Mouse (Mus musculus): ENCODE measurements around the gene Slc6a4. TPM values are rescaled to one million over a fixed set of nuclear protein-coding genes. Genes with fewer than 3 reads are reported as not detected.

Slc6a4 gene
- total RNA-seq (2014; fragmentation: Nextera tagmentation) (not detected in 2 replicates), total RNA-seq (2017) (not detected in 2 replicates)

- 0 out of 2 replicates have a peak, but pooled peaks have one; percentile 8 for ATAC-seq (replicated peaks; ENCODE audit: poor library complexity, severe bottlenecking)
These were observed at the start of gene Slc6a4 for GRCm38 (mm10) chr11:76997916-76998704. Slc6a4 (plus strand) TSS chr11:76998603.

- no peak for ATAC-seq (replicated peaks; ENCODE audit: poor library complexity, severe bottlenecking)
These were observed 44.9 kb upstream of the Slc6a4 start for GRCm38 (mm10) chr11:76953536-76953935.

DNA sequence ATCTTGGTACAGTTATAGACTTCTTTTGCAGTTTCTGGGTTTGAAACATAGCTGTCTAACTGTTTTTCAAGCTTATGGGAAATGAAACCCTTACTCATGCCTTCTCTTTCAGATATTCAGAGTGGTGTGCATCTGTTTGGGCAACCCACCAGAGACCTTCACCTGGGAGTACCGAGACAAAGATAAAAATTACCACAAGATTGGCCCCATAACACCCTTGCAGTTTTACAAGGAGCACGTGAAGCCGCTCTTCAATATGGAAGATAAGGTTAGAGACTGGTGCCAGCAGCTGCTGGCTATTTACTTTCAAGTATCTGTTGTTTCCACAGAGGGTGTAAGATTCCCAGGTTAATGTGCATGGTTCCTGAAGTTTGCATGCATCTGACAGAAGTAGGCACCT lies 32.7 kb upstream of the Slc6a4 start:
- ATAC-seq (replicated peaks; ENCODE audit: poor library complexity, severe bottlenecking) = no peak

- no peak for ATAC-seq (replicated peaks; ENCODE audit: poor library complexity, severe bottlenecking)
These were observed 28.1 kb upstream of the Slc6a4 start for GRCm38 (mm10) chr11:76970328-76970727.

DNA sequence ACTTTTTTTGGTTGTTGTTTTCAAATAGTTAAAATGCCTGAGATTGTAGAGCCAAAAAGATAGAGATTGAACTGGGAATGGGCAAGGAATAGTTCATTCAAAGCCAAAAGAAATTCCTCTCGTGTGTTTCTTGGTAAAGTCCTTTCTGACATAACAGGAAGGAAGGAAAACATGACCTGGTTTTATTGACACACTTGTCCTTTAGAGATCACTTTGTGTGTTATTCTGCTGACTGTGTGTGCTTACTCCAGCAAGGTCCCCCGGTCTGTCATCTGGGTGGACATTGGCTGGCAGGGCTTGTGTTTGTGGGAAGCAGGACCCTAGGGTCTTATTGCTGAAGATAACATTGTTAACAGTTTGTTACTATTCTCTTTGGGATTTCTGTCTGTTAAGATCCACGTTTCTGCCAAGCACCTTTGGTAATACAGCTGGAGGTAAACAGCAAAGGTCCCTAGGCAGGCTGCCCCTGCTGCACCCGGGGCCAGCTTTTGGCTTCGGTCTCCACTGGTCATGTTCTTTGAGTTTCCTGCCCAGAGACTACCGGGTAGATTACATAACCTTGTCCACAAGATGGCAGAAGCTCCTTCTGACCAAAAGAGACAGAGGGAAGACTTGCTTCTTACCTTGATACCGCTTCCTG lies 23.6 kb upstream of the Slc6a4 start:
- no peak for ATAC-seq (replicated peaks; ENCODE audit: poor library complexity, severe bottlenecking)

- ATAC-seq (replicated peaks; ENCODE audit: poor library complexity, severe bottlenecking) = no peak
These were observed 16.7 kb upstream of the Slc6a4 start for GRCm38 (mm10) chr11:76981570-76982141.

- ATAC-seq (replicated peaks; ENCODE audit: poor library complexity, severe bottlenecking) = no peak
These were observed 16.0 kb upstream of the Slc6a4 start for GRCm38 (mm10) chr11:76982415-76982814.

- no peak for ATAC-seq (replicated peaks; ENCODE audit: poor library complexity, severe bottlenecking)
These were observed 14.8 kb upstream of the Slc6a4 start for GRCm38 (mm10) chr11:76983641-76984040.

GRCm38 (mm10) chr11:76984173-76984572 lies 14.2 kb upstream of the Slc6a4 start:
- no peak for ATAC-seq (replicated peaks; ENCODE audit: poor library complexity, severe bottlenecking)

- peak; percentile 83 for ATAC-seq (replicated peaks; ENCODE audit: poor library complexity, severe bottlenecking)
These were observed 7.6 kb upstream of the Slc6a4 start for GRCm38 (mm10) chr11:76990839-76991238.

DNA sequence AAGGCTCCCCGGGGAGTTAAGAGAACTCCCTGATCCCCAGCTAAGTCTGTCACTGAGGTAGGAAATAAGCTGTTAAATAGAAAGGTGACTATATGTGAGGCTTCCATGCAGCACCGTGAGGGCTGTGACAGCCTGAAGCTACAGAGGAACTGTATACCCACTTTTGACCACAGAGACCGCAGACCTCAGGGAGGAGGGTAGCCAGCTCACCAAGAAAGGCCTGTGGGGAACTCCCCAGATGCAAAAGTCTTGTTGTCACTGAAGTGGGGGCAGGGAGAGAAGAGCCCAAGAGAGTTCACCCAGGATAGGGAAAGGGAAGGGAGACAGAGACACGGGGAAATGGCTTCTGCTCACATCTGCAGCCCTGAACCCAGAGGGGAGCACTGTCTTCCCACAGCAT lies 5.5 kb upstream of the Slc6a4 start:
- peak; percentile 64 for ATAC-seq (replicated peaks; ENCODE audit: poor library complexity, severe bottlenecking)

GRCm38 (mm10) chr11:76995966-76996672 lies 2.3 kb upstream of the Slc6a4 start:
- ATAC-seq (replicated peaks; ENCODE audit: poor library complexity, severe bottlenecking) = peak; percentile 70

GRCm38 (mm10) chr11:76997305-76997704 lies 1.1 kb upstream of the Slc6a4 start:
- peak; percentile 55 for ATAC-seq (replicated peaks; ENCODE audit: poor library complexity, severe bottlenecking)

DNA sequence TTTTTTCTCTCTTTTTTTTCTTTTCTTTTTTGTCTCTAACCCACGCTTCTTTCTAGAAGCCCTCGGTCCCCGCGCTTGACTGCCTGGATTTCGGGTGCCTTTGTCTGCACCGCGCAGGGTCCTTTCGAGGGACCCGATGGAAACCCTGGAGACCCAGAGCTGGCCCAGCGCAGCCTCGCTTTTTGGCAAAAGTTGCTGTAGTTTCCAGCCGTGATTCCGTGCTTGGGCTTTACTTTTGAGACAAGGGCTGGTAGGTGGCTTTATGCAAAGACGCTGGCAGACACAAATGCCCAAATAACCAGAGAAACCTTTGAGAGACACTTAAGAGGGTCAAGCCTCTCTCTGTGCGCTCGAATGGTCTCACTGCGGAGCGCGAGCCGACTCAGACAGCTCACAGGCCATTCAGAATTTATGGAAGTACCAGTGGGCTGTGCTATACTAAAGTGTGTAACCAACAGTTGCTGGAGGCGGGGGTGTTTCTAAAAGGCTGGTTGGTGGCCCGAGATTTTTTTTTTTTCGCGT lies 363 bp downstream of the Slc6a4 start:
- ATAC-seq (replicated peaks; ENCODE audit: poor library complexity, severe bottlenecking) = no peak

- ATAC-seq (replicated peaks; ENCODE audit: poor library complexity, severe bottlenecking) = no peak
These were observed 2.3 kb downstream of the Slc6a4 start for GRCm38 (mm10) chr11:77000741-77001140.

DNA sequence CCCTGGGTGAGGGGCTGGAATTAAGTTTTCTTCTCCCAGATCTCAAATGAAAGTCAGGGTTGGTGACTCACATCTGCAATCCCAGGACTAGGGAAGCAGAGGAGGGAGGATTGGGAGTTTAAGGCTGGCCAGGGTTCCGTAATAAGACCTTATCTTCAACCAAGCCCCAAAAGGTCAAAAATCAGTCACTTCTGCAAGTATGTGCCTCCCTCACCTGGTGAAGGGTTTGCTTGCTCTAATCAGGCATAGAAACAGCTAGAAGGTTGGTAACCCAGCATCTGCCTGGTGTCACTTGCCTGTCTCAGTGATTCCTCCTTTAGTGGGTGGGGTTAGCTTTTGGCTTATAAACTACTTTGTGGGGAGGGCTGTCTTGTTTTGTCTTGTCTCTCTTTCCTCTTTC lies 4.0 kb downstream of the Slc6a4 start:
- no peak for ATAC-seq (replicated peaks; ENCODE audit: poor library complexity, severe bottlenecking)

- no peak for ATAC-seq (replicated peaks; ENCODE audit: poor library complexity, severe bottlenecking)
These were observed 7.5 kb downstream of the Slc6a4 start for GRCm38 (mm10) chr11:77005881-77006280.

GRCm38 (mm10) chr11:77006616-77007015 lies 8.2 kb downstream of the Slc6a4 start:
- ATAC-seq (replicated peaks; ENCODE audit: poor library complexity, severe bottlenecking) = no peak

GRCm38 (mm10) chr11:77009069-77010025 lies 10.9 kb downstream of the Slc6a4 start:
- no peak for ATAC-seq (replicated peaks; ENCODE audit: poor library complexity, severe bottlenecking)
